Comparison of ENCODE assay signal across 8 mouse cellular contexts in the genomic region with DNA sequence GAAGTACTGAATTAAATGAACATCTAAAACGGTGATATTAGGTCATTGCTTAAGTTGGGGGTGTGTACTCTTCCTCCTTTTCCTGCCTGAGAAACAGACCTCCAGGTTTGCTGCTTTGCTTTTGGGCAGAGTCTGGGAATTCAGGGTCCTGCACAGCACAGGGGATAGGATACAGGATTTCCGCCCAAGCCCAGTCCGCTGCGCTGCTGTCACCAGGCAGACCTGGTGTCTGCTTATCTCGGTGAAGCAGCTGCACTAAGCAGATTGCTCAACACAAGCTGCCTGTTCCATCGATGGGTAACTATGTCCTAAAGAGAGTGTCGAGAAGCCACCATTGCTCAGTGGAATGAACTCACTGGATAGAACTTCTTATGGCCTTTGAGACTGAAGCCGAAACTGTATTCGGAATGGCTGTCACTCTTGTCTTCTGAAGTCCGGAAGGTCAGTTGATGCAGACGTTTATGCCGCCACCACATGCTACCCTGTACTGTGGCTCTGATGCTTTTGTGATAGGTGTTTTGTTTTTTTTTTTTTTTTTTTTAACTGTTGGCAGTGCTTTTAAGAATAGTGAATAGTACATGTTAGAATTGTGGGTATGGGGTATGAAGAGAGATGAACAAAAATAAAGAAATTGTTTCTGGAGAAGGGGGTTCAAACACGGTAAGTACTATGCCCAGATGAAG.
A peak's percentile ranks its signal among the peaks of the same experiment; 100 is the strongest.
DNase-seq lines count a peak whose midpoint lies in the region; ATAC-seq and TF ChIP-seq lines count a peak whose summit lies in the region.

No protein-coding gene starts in this region.

- DNase-seq in right cerebral cortex, postnatal 10 days (ENCODE audit: low spot score in 2 of 2) = peak; percentile 35 to 45
- DNase-seq in right cerebral cortex, postnatal 4 days = no peak
- peak; percentile 38 for DNase-seq in embryonic facial prominence, embryonic 14.5 days (ENCODE audit: low spot score)
- peak; percentile 83 for DNase-seq in induced T-regulatory cell, adult 2 months (ENCODE audit: low read depth)
- peak; percentile 90 to 91 (median 90) for DNase-seq in liver, embryonic 14.5 days (ENCODE audit: low read depth in 3 of 3, low spot score in 3 of 3)
- DNase-seq in spleen, postnatal 14 days (ENCODE audit: low spot score in 2 of 2) = peak; percentile 58 to 76
- no peak for DNase-seq in cerebellum, adult 2 months
- DNase-seq in frontal cortex, postnatal 36 days (ENCODE audit: low spot score in 2 of 2) = no peak

- no peak overlapping the region for H3K4me3 ChIP-seq in embryonic facial prominence, embryonic 14.5 days (ENCODE audit: low read depth, low read length)
- H3K4me3 ChIP-seq in liver, embryonic 14.5 days (ENCODE audit: insufficient read depth in 1 of 2, low read depth in 2 of 2, low read length in 2 of 2) = peak overlapping the region; percentile 62 to 91
- no peak overlapping the region for H3K4me3 ChIP-seq in cerebellum, adult 2 months (replicated peaks; ENCODE audit: insufficient read depth, low read depth, low read length)

- no peaks in the 10 kb centered on the region for H3K9me3 ChIP-seq in embryonic facial prominence, embryonic 14.5 days (ENCODE audit: control insufficient read depth, low read length)
- no peaks in the 10 kb centered on the region for H3K9me3 ChIP-seq in liver, embryonic 14.5 days (ENCODE audit: control insufficient read depth, low read length)

- TF ChIP-seq CTCF in liver, embryonic 14.5 days (IDR thresholded peaks at IDR 0.05; ENCODE audit: low read depth) = no peak
- TF ChIP-seq CTCF in cerebellum, adult 2 months (IDR thresholded peaks at IDR 0.05; ENCODE audit: borderline replicate concordance, insufficient read depth, low read depth, low read length) = no peak

- peak; percentile 15; the same call in 1 of the 2 replicates for ATAC-seq in embryonic facial prominence, embryonic 14.5 days (ENCODE audit: low read depth)
- ATAC-seq in liver, embryonic 14.5 days (ENCODE audit: insufficient read depth) = peak; percentile 98

- H3K4me2 ChIP-seq in embryonic facial prominence, embryonic 14.5 days (ENCODE audit: low read depth, low read length) = no peak overlapping the region
- peak overlapping the region; percentile 57 for H3K4me2 ChIP-seq in liver, embryonic 14.5 days (ENCODE audit: low read depth)

- peaks cover 50% of the 10 kb centered on the region for H3K36me3 ChIP-seq in embryonic facial prominence, embryonic 14.5 days (ENCODE audit: control insufficient read depth, insufficient read depth, low read length)
- H3K36me3 ChIP-seq in liver, embryonic 14.5 days (replicated peaks; ENCODE audit: control insufficient read depth, insufficient read depth, low read depth) = peaks cover 46% of the 10 kb centered on the region

- peak overlapping the region; percentile 58 for H3K27ac ChIP-seq in embryonic facial prominence, embryonic 14.5 days (replicated peaks; ENCODE audit: low read depth, low read length)
- peak overlapping the region; percentile 75 for H3K27ac ChIP-seq in liver, embryonic 14.5 days
- no peak overlapping the region; the same call in 1 of the 2 replicates for H3K27ac ChIP-seq in cerebellum, adult 2 months (ENCODE audit: insufficient read depth, low read length)

- TF ChIP-seq POLR2A in cerebellum, adult 2 months (IDR thresholded peaks at IDR 0.05; ENCODE audit: borderline replicate concordance, insufficient read depth, low read length) = no peak

- peak; percentile 98 for TF ChIP-seq EP300 in liver, embryonic 14.5 days (IDR thresholded peaks at IDR 0.05; ENCODE audit: low read depth)

- no peaks in the 10 kb centered on the region; the same call in 1 of the 2 replicates for H3K4me1 ChIP-seq in embryonic facial prominence, embryonic 14.5 days (ENCODE audit: control insufficient read depth, insufficient read depth, low read length)
- peaks cover 38 to 54% of the 10 kb centered on the region in 2 experiments for H3K4me1 ChIP-seq in liver, embryonic 14.5 days (replicated peaks; ENCODE audit: control insufficient read depth in 2 of 2, insufficient read depth in 2 of 2, low read length in 1 of 2)
- H3K4me1 ChIP-seq in cerebellum, adult 2 months (ENCODE audit: control insufficient read depth, insufficient read depth, low read length) = no peaks in the 10 kb centered on the region

- no peak overlapping the region for H3K9ac ChIP-seq in embryonic facial prominence, embryonic 14.5 days (ENCODE audit: low read depth, low read length)
- H3K9ac ChIP-seq in liver, embryonic 14.5 days (replicated peaks) = peak overlapping the region; percentile 71

- WGBS in embryonic facial prominence, embryonic 14.5 days = 76% methylated on average over 13 of the region's 13 CpGs
- WGBS in liver, embryonic 14.5 days (ENCODE audit: insufficient replicate concordance) = 2% methylated on average over 13 of the region's 13 CpGs
- 86% methylated on average over 13 of the region's 13 CpGs for WGBS in cerebellum, adult 2 months

- no peaks in the 10 kb centered on the region for H3K27me3 ChIP-seq in embryonic facial prominence, embryonic 14.5 days (replicated peaks; ENCODE audit: control insufficient read depth, insufficient read depth, low read length)
- H3K27me3 ChIP-seq in liver, embryonic 14.5 days (ENCODE audit: control insufficient read depth, insufficient read depth, low read length) = no peaks in the 10 kb centered on the region
- no peaks in the 10 kb centered on the region for H3K27me3 ChIP-seq in cerebellum, adult 2 months (ENCODE audit: control insufficient read depth, insufficient read depth, low read length)

Comparison
In these comparisons a context has a peak if more than half of its experiments do, and no peak if none do; other contexts are left out.
1. DNase-seq: peak in right cerebral cortex, postnatal 10 days (2 of 2), embryonic facial prominence, embryonic 14.5 days (single experiment), induced T-regulatory cell, adult 2 months (single experiment), liver, embryonic 14.5 days (3 of 3) and spleen, postnatal 14 days (2 of 2); none in right cerebral cortex, postnatal 4 days (single experiment), cerebellum, adult 2 months (0 of 2) and frontal cortex, postnatal 36 days (0 of 2).
2. H3K4me3 ChIP-seq: peak in liver, embryonic 14.5 days (2 of 2); none in embryonic facial prominence, embryonic 14.5 days (single experiment) and cerebellum, adult 2 months (single experiment).